Mouse (Mus musculus) MEL (cell line): ENCODE measurements around the gene Grpel1. TPM values are rescaled to one million over a fixed set of nuclear protein-coding genes. Genes with fewer than 3 reads are reported as not detected.

ENCODE experiments used
- DNase-seq: peaks from one replicate; pipeline ENCODE4 v3.0.0; 2011; ENCODE audit warnings: low read depth, low spot score
- H3K27ac ChIP-seq: 2 replicates; pipeline ENCODE4 v1.5.1; 2012; ENCODE audit warnings: low read depth, mild to moderate bottlenecking, control low read depth, low read length, moderate library complexity; ENCODE audit not compliant: control insufficient read depth
- H3K27me3 ChIP-seq, 2 experiments: fragments of 150-350 bp in 1 of 2; sonication (generic) in 1 of 2; 2 replicates each; pipeline ENCODE4 v1.6.1; 2012; ENCODE audit warnings: low read length in 2 of 2, mild to moderate bottlenecking in 2 of 2, improper control_type of control experiment in 1 of 2, moderate library complexity in 1 of 2; ENCODE audit not compliant: insufficient read depth in 2 of 2, control insufficient read depth in 1 of 2
- H3K36me3 ChIP-seq, 2 experiments: 2 replicates each; pipeline ENCODE4 v1.6.1; 2012 to 2014; ENCODE audit warnings: low read length in 2 of 2, improper control_type of control experiment in 1 of 2, inconsistent platforms in 1 of 2, mild to moderate bottlenecking in 1 of 2; ENCODE audit not compliant: insufficient read depth in 2 of 2, control insufficient read depth in 1 of 2
- H3K4me1 ChIP-seq, 2 experiments: fragments of 150-350 bp in 1 of 2; sonication (generic) in 1 of 2; 2 replicates each; pipeline ENCODE4 v1.6.1; 2012; ENCODE audit warnings: low read length in 2 of 2, improper control_type of control experiment in 1 of 2, mild to moderate bottlenecking in 1 of 2; ENCODE audit not compliant: insufficient read depth in 2 of 2, control insufficient read depth in 1 of 2
- H3K4me3 ChIP-seq, 2 experiments: fragments of 150-350 bp in 1 of 2; sonication (generic) in 1 of 2; 2 replicates each; pipeline ENCODE4 v1.5.1; 2012; ENCODE audit warnings: low read depth in 2 of 2, low read length in 2 of 2, mild to moderate bottlenecking in 2 of 2, moderate library complexity in 2 of 2, control low read depth in 1 of 2, improper control_type of control experiment in 1 of 2; ENCODE audit not compliant: control insufficient read depth in 1 of 2, insufficient read depth in 1 of 2
- H3K79me2 ChIP-seq: 2 replicates; pipeline ENCODE4 v1.6.1; 2012; ENCODE audit warnings: mild to moderate bottlenecking, low read length, moderate library complexity; ENCODE audit not compliant: control insufficient read depth, poor library complexity, insufficient read depth
- H3K9ac ChIP-seq: 2 replicates; pipeline ENCODE4 v1.6.1; 2012; ENCODE audit warnings: low read depth, mild to moderate bottlenecking, control low read depth, low read length, moderate library complexity; ENCODE audit not compliant: control insufficient read depth, poor library complexity, severe bottlenecking
- H3K9me3 ChIP-seq: fragments of 150-350 bp; sonication (generic); replicated peaks from 2 replicates; pipeline ENCODE4 v1.6.1; 2012; ENCODE audit warnings: mild to moderate bottlenecking, low read length, improper control_type of control experiment, moderate library complexity; ENCODE audit not compliant: insufficient read depth
- CHD1 ChIP-seq: IDR thresholded peaks from 2 replicates; pipeline ENCODE4 v1.6.1; 2012; ENCODE audit warnings: low read depth, mild to moderate bottlenecking, inconsistent platforms, low read length, improper control_type of control experiment
- CHD2 ChIP-seq: IDR thresholded peaks from 2 replicates; pipeline ENCODE4 v1.6.1; 2011; ENCODE audit warnings: low read length, improper control_type of control experiment
- EP300 ChIP-seq, 2 experiments: IDR thresholded peaks; 2 replicates each; pipeline ENCODE4 v1.6.1; 2011; ENCODE audit warnings: improper control_type of control experiment in 2 of 2, low read length in 2 of 2, low read depth in 1 of 2, mild to moderate bottlenecking in 1 of 2
- GABPA ChIP-seq: IDR thresholded peaks from 2 replicates; pipeline ENCODE4 v1.6.1; 2012; ENCODE audit warnings: low read depth, mild to moderate bottlenecking, inconsistent platforms, low read length, improper control_type of control experiment, moderate library complexity
- GATA1 ChIP-seq: IDR thresholded peaks from 2 replicates; pipeline ENCODE4 v1.6.1; 2011; ENCODE audit warnings: low read depth, low read length, improper control_type of control experiment
- HCFC1 ChIP-seq: IDR thresholded peaks from 2 replicates; pipeline ENCODE4 v1.6.1; 2012; ENCODE audit warnings: low read depth, mild to moderate bottlenecking, inconsistent platforms, low read length, improper control_type of control experiment, moderate library complexity
- JUND ChIP-seq: IDR thresholded peaks from 2 replicates; pipeline ENCODE4 v1.6.1; 2011; ENCODE audit warnings: low read depth, mild to moderate bottlenecking, improper control_type of control experiment, low read length
- KAT2A ChIP-seq: conservative IDR thresholded peaks from 2 replicates; pipeline ENCODE4 v1.6.1; 2012; ENCODE audit warnings: low read depth, low read length, improper control_type of control experiment, inconsistent platforms
- MXI1 ChIP-seq: IDR thresholded peaks from 2 replicates; pipeline ENCODE4 v1.6.1; 2011; ENCODE audit warnings: mild to moderate bottlenecking, low read depth, low read length, improper control_type of control experiment
- MYC ChIP-seq: IDR thresholded peaks from 2 replicates; pipeline ENCODE4 v1.6.1; 2011; ENCODE audit warnings: low read depth, mild to moderate bottlenecking, low read length, improper control_type of control experiment, moderate library complexity
- NRF1 ChIP-seq: IDR thresholded peaks from 2 replicates; pipeline ENCODE4 v1.6.1; 2014; ENCODE audit warnings: low read depth, mild to moderate bottlenecking, inconsistent platforms, low read length, improper control_type of control experiment, moderate library complexity; ENCODE audit not compliant: poor library complexity, insufficient read depth, severe bottlenecking
- POLR2A ChIP-seq, 2 experiments: IDR thresholded peaks; 2 replicates each; pipeline ENCODE4 v1.6.1; 2011 to 2012; ENCODE audit warnings: low read length in 2 of 2, mild to moderate bottlenecking in 2 of 2, control low read depth in 1 of 2, improper control_type of control experiment in 1 of 2, low read depth in 1 of 2, moderate library complexity in 1 of 2; ENCODE audit not compliant: control insufficient read depth in 1 of 2, insufficient read depth in 1 of 2, poor library complexity in 1 of 2
- POLR2AphosphoS5 ChIP-seq: IDR thresholded peaks from 2 replicates; pipeline ENCODE4 v1.6.1; 2012; ENCODE audit warnings: low read depth, borderline replicate concordance, mild to moderate bottlenecking, inconsistent platforms, low read length, moderate library complexity, mixed read lengths
- TAL1 ChIP-seq: IDR thresholded peaks from 2 replicates; pipeline ENCODE4 v1.6.1; 2012; ENCODE audit warnings: mild to moderate bottlenecking, inconsistent platforms, low read length, moderate library complexity, mixed read lengths
- ZC3H11A ChIP-seq: IDR thresholded peaks from 2 replicates; pipeline ENCODE4 v1.6.1; 2012; ENCODE audit warnings: low read depth, mild to moderate bottlenecking, inconsistent platforms, low read length, improper control_type of control experiment
- ZMIZ1 ChIP-seq: IDR thresholded peaks from 2 replicates; pipeline ENCODE4 v1.6.1; 2012; ENCODE audit warnings: low read depth, mild to moderate bottlenecking, inconsistent platforms, low read length, improper control_type of control experiment, moderate library complexity
- polyA plus RNA-seq, 2 experiments: library from polyadenylated mRNA; stranded (reverse) in 1 of 2; unstranded in 1 of 2; fragments of >175 nt in 1 of 2; fragments of >200 nt in 1 of 2; gene quantifications; 2 replicates each; pipeline versions ENCODE4 v1.2.1 to v1.2.4; 2012; ENCODE audit warnings: low replicate concordance in 2 of 2, low read depth in 1 of 2; ENCODE audit not compliant: insufficient read length in 2 of 2, insufficient read depth in 1 of 2, missing spikeins in 1 of 2
- total RNA-seq: library from RNA; depleted of rRNA; stranded (reverse); fragments of 300-350 nt; gene quantifications from 2 replicates; pipeline ENCODE4 v1.2.3, GENCODE M21; 2012

The Grpel1 gene
- total and polyA plus RNA-seq, 3 experiments = 41.1 to 87.4 (median 75.7) TPM

- DNase-seq = no peak
- no peak overlapping the region for H3K27ac ChIP-seq
- TF ChIP-seq HCFC1 (no peak), CHD1 (no peak), GATA1 (no peak), JUND (no peak), CHD2 (no peak), TAL1 (no peak), POLR2AphosphoS5 (no peak)
- no peaks in the 10 kb centered on the region for H3K27me3 ChIP-seq
- no peaks in the 10 kb centered on the region for H3K9me3 ChIP-seq
- H3K36me3 ChIP-seq = peaks cover 12 to 17% of the 10 kb centered on the region in 2 experiments
- H3K9ac ChIP-seq = no peak overlapping the region
- no peak overlapping the region for H3K4me3 ChIP-seq
- peaks cover 11 to 16% of the 10 kb centered on the region in 2 experiments for H3K4me1 ChIP-seq
- H3K79me2 ChIP-seq = peaks cover 44% of the 10 kb centered on the region
These were observed 12.7 kb downstream of the Grpel1 start for GRCm38 (mm10) chr5:36477486-36477885.

GRCm38 (mm10) chr5:36478540-36479420 is 14.0 kb downstream of the Grpel1 start:
- Histone ChIP-seq H3K36me3 (peaks cover 3 to 23% of the 10 kb centered on the region in 2 experiments), H3K9me3 (no peaks in the 10 kb centered on the region), H3K4me1 (peaks cover 14 to 24% of the 10 kb centered on the region in 2 experiments), H3K79me2 (peaks cover 57% of the 10 kb centered on the region), H3K27me3 (no peaks in the 10 kb centered on the region), H3K27ac (no peak overlapping the region), H3K4me3 (no peak overlapping the region), H3K9ac (no peak overlapping the region)
- TF ChIP-seq GABPA = no peak
- no peak for TF ChIP-seq POLR2A (IDR thresholded peaks at IDR 0.05; ENCODE audit: control insufficient read depth in 1 of 2, insufficient read depth in 1 of 2, low read depth in 1 of 2, low read length in 2 of 2, poor library complexity in 1 of 2)
- no peak for TF ChIP-seq ZC3H11A
- no peak for TF ChIP-seq POLR2AphosphoS5
- TF ChIP-seq MYC = no peak
- TF ChIP-seq MXI1 = no peak
- TF ChIP-seq KAT2A = no peak
- no peak for TF ChIP-seq EP300 (IDR thresholded peaks at IDR 0.05; ENCODE audit: low read depth in 1 of 2, low read length in 2 of 2)
- no peak for TF ChIP-seq ZMIZ1
- no peak for TF ChIP-seq NRF1
- no peak for DNase-seq
